Comparison of ENCODE assay signal across 11 mouse cellular contexts in genomic region chr9:36882034-36882745, GRCm38 (mm10).
A peak's percentile ranks its signal among the peaks of the same experiment; 100 is the strongest.
DNase-seq lines count a peak whose midpoint lies in the region; ATAC-seq and TF ChIP-seq lines count a peak whose summit lies in the region.
"Had no signal": no experiment of that assay in that cellular context is flagged by ENCODE, and none has a peak within 500 bp of the region (broad histone marks: within the 10 kb centered on the region; RNA-seq: fewer than 3 reads in every experiment).

No protein-coding gene starts in this region.

- 29% methylated on average over 8 of the region's 8 CpGs for WGBS in hindbrain, embryonic 16.5 days
- 25% methylated on average over 8 of the region's 8 CpGs for WGBS in midbrain, embryonic 16.5 days

- H3K27ac ChIP-seq in cortical plate, adult 2 months (ENCODE audit: insufficient read depth, low read length): peak overlapping the region; percentile 86
- peak overlapping the region; percentile 63 for H3K27ac ChIP-seq in hindbrain, embryonic 16.5 days (ENCODE audit: low read depth, low read length)
- H3K27ac ChIP-seq in midbrain, embryonic 16.5 days (ENCODE audit: low read length): peak overlapping the region; percentile 89
- no peak overlapping the region for H3K27ac ChIP-seq in gastrocnemius, adult 2 months
- H3K27ac ChIP-seq: embryonic facial prominence, embryonic 13.5 days; limb, embryonic 12.5 days; macrophage had no signal

- H3K4me3 ChIP-seq in cortical plate, adult 2 months (ENCODE audit: insufficient read depth, low read length): no peak overlapping the region
- H3K4me3 ChIP-seq in hindbrain, embryonic 16.5 days (ENCODE audit: low read length): no peak overlapping the region
- no peak overlapping the region for H3K4me3 ChIP-seq in midbrain, embryonic 16.5 days (ENCODE audit: low read depth, low read length)
- no peak overlapping the region for H3K4me3 ChIP-seq in gastrocnemius, adult 2 months
- H3K4me3 ChIP-seq: embryonic facial prominence, embryonic 13.5 days; limb, embryonic 12.5 days had no signal

- TF ChIP-seq POLR2A in cortical plate, adult 2 months (IDR thresholded peaks at IDR 0.05; ENCODE audit: extremely low read depth, insufficient read depth, low read length): no peak

- intact Hi-C loops in gastrocnemius, adult 2 months (cut with DNase I): loop anchor here (5.0 kb wide), 1 partner anchor 85 kb away; the partner anchor contains the start of gene Ei24

- DNase-seq in R1 (ENCODE audit: low read depth, low spot score): peak; percentile 36
- DNase-seq in lung, adult 18-20 months: no peak
- no peak for DNase-seq in gastrocnemius, adult 2 months
- DNase-seq in ovary, adult 18-20 months (ENCODE audit: low spot score): no peak

- no peak for TF ChIP-seq CTCF in cortical plate, adult 2 months (IDR thresholded peaks at IDR 0.05; ENCODE audit: extremely low read depth, insufficient read depth, low read length)
- no peak for TF ChIP-seq CTCF in gastrocnemius, adult 2 months (IDR thresholded peaks at IDR 0.05)

- peaks cover 16% of the 10 kb centered on the region for H3K4me1 ChIP-seq in cortical plate, adult 2 months (ENCODE audit: control insufficient read depth, insufficient read depth, low read length)
- peaks cover 11% of the 10 kb centered on the region for H3K4me1 ChIP-seq in hindbrain, embryonic 16.5 days (ENCODE audit: control insufficient read depth, insufficient read depth, low read depth, low read length)
- H3K4me1 ChIP-seq in midbrain, embryonic 16.5 days (ENCODE audit: control insufficient read depth, insufficient read depth, low read length): peaks cover 17% of the 10 kb centered on the region
- H3K4me1 ChIP-seq: embryonic facial prominence, embryonic 13.5 days; limb, embryonic 12.5 days had no signal

- H3K9ac ChIP-seq in hindbrain, embryonic 16.5 days (ENCODE audit: low read depth, low read length): no peak overlapping the region
- H3K9ac ChIP-seq in midbrain, embryonic 16.5 days (ENCODE audit: low read depth, low read length): no peak overlapping the region
- H3K9ac ChIP-seq: embryonic facial prominence, embryonic 13.5 days; limb, embryonic 12.5 days had no signal

- no peak overlapping the region for H3K4me2 ChIP-seq in hindbrain, embryonic 16.5 days (ENCODE audit: low read length)
- H3K4me2 ChIP-seq in midbrain, embryonic 16.5 days (ENCODE audit: low read length): no peak overlapping the region
- H3K4me2 ChIP-seq: embryonic facial prominence, embryonic 13.5 days; limb, embryonic 12.5 days had no signal

- H3K36me3 ChIP-seq in hindbrain, embryonic 16.5 days (ENCODE audit: control insufficient read depth, insufficient read depth, low read length): peaks cover 18% of the 10 kb centered on the region
- peaks cover 16% of the 10 kb centered on the region for H3K36me3 ChIP-seq in midbrain, embryonic 16.5 days (ENCODE audit: control insufficient read depth, insufficient read depth, low read length)
- H3K36me3 ChIP-seq: limb, embryonic 12.5 days had no signal

- no peaks in the 10 kb centered on the region for H3K9me3 ChIP-seq in hindbrain, embryonic 16.5 days (ENCODE audit: control insufficient read depth, low read length)
- H3K9me3 ChIP-seq in midbrain, embryonic 16.5 days (replicated peaks; ENCODE audit: control insufficient read depth, low read length, poor library complexity, severe bottlenecking): no peaks in the 10 kb centered on the region
- H3K9me3 ChIP-seq: embryonic facial prominence, embryonic 13.5 days; limb, embryonic 12.5 days had no signal

- peak; percentile 88 for ATAC-seq in hindbrain, embryonic 16.5 days
- peak; percentile 89 for ATAC-seq in midbrain, embryonic 16.5 days
- ATAC-seq: inflammation-experienced regulatory T-cells, adult 6 months had no signal

- H3K27me3 ChIP-seq in hindbrain, embryonic 16.5 days (replicated peaks; ENCODE audit: control insufficient read depth, insufficient read depth, low read length): no peaks in the 10 kb centered on the region
- no peaks in the 10 kb centered on the region for H3K27me3 ChIP-seq in midbrain, embryonic 16.5 days (ENCODE audit: control insufficient read depth, insufficient read depth, low read depth, low read length)
- H3K27me3 ChIP-seq: embryonic facial prominence, embryonic 13.5 days had no signal
